Mouse (Mus musculus): ENCODE measurements around the gene Retnlb. TPM values are rescaled to one million over a fixed set of nuclear protein-coding genes. Genes with fewer than 3 reads are reported as not detected.

Gene Retnlb
- polyA plus RNA-seq (2016; fragmentation: Nextera tagmentation; extraction: Ambion mirVana): not detected in 2 replicates

- H3K4me1 ChIP-seq: no peaks in the 10 kb centered on the region
- 91% methylated on average over 2 of the region's 2 CpGs for WGBS
- H3K4me3 ChIP-seq: no peak within 1 kb of the TSS
- no peaks in the 10 kb centered on the region for H3K9me3 ChIP-seq
- H3K4me2 ChIP-seq (replicated peaks): no peak within 1 kb of the TSS
- H3K9ac ChIP-seq: no peak within 1 kb of the TSS
- no peak for ATAC-seq (ENCODE audit: low FRiP score, low read depth)
- no peak within 1 kb of the TSS for H3K27ac ChIP-seq
- no peaks in the 10 kb centered on the region for H3K36me3 ChIP-seq
- no peaks in the 10 kb centered on the region for H3K27me3 ChIP-seq (replicated peaks)
These were observed at the start of gene Retnlb for GRCm38 (mm10) chr16:48816695-48817094. TSS of gene Retnlb (plus strand) at chr16:48816856.

- Histone ChIP-seq H3K36me3 (no peaks in the 10 kb centered on the region), H3K27me3 (replicated peaks) (no peaks in the 10 kb centered on the region), H3K9ac (no peak overlapping the region), H3K4me3 (no peak overlapping the region), H3K4me2 (replicated peaks) (no peak overlapping the region), H3K27ac (no peak overlapping the region), H3K9me3 (no peaks in the 10 kb centered on the region), H3K4me1 (no peaks in the 10 kb centered on the region)
- no peak for ATAC-seq (ENCODE audit: low FRiP score, low read depth)
- WGBS: 85% methylated on average over 3 of the region's 3 CpGs
These were observed 47.5 kb upstream of the Retnlb start for GRCm38 (mm10) chr16:48769183-48769582.

- Histone ChIP-seq H3K9me3 (no peaks in the 10 kb centered on the region), H3K9ac (no peak within 1 kb of the TSS), H3K4me3 (no peak within 1 kb of the TSS), H3K4me1 (no peaks in the 10 kb centered on the region), H3K27ac (no peak within 1 kb of the TSS), H3K27me3 (replicated peaks) (no peaks in the 10 kb centered on the region), H3K4me2 (replicated peaks) (no peak within 1 kb of the TSS), H3K36me3 (no peaks in the 10 kb centered on the region)
- ATAC-seq (ENCODE audit: low FRiP score, low read depth): no peak
- 89% methylated on average over 3 of the region's 3 CpGs for WGBS
These were observed 44.6 kb upstream of the Retnlb start, which contains the start of gene Trat1 for GRCm38 (mm10) chr16:48771971-48772445. TSS of gene Trat1 (minus strand) at chr16:48772021.

GRCm38 (mm10) chr16:48777254-48777653, 39.4 kb upstream of the Retnlb start:
- H3K4me3 ChIP-seq: no peak overlapping the region
- WGBS: 71% methylated on average over 2 of the region's 2 CpGs
- H3K4me1 ChIP-seq: no peaks in the 10 kb centered on the region
- H3K36me3 ChIP-seq: no peaks in the 10 kb centered on the region
- H3K4me2 ChIP-seq (replicated peaks): no peak overlapping the region
- H3K9ac ChIP-seq: no peak overlapping the region
- H3K27ac ChIP-seq: no peak overlapping the region
- no peak for ATAC-seq (ENCODE audit: low FRiP score, low read depth)
- no peaks in the 10 kb centered on the region for H3K27me3 ChIP-seq (replicated peaks)
- H3K9me3 ChIP-seq: no peaks in the 10 kb centered on the region

DNA sequence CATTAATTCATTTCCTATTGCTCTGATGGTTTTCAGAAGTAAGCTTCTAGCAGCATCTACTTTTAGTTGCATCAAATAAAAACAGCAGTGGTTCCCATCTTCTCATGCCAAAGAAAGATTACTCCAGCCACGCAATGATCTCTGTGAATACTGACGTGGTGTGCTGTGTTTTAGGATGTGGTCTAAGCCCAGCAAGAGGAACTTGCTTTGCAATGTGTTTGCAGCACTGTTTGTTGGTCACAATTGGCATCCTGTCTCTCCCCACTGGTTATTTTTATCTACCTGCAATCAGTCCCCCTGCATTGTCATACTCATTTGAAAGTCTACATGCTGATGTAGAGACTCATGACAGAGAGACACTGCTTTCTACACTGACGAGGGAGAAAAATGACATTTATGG, 30.4 kb upstream of the Retnlb start:
- Histone ChIP-seq H3K9ac (no peak overlapping the region), H3K27me3 (replicated peaks) (no peaks in the 10 kb centered on the region), H3K4me1 (no peaks in the 10 kb centered on the region), H3K36me3 (no peaks in the 10 kb centered on the region), H3K4me2 (replicated peaks) (no peak overlapping the region), H3K9me3 (no peaks in the 10 kb centered on the region), H3K27ac (no peak overlapping the region), H3K4me3 (no peak overlapping the region)
- WGBS: 80% methylated on average over 3 of the region's 3 CpGs
- no peak for ATAC-seq (ENCODE audit: low FRiP score, low read depth)

GRCm38 (mm10) chr16:48788704-48789185, 27.9 kb upstream of the Retnlb start:
- 83% methylated on average over 4 of the region's 4 CpGs for WGBS
- Histone ChIP-seq H3K36me3 (no peaks in the 10 kb centered on the region), H3K9me3 (no peaks in the 10 kb centered on the region), H3K9ac (no peak overlapping the region), H3K4me3 (no peak overlapping the region), H3K27ac (no peak overlapping the region), H3K4me2 (replicated peaks) (no peak overlapping the region), H3K27me3 (replicated peaks) (no peaks in the 10 kb centered on the region), H3K4me1 (no peaks in the 10 kb centered on the region)
- ATAC-seq (ENCODE audit: low FRiP score, low read depth): no peak

DNA sequence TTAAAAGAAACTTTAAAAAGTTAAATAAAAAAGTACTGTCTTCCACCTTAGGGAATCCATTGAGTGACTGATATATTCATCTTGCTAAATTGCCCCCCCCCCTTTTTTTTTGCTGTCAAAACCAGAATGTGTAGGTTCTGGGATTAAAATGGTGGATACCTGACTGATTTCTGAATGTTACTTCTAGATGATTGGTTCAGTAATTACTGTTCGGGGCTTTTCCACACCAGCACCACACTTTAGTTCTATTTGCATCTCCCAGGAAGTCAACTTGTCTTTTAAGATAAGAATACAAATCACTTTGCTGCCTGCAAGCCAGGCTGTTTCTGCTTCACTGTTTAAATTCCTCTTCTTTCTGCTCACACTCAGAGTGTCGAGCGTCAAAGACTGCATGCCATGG, 18.4 kb upstream of the Retnlb start:
- H3K4me1 ChIP-seq: no peaks in the 10 kb centered on the region
- H3K9ac ChIP-seq: no peak overlapping the region
- no peaks in the 10 kb centered on the region for H3K36me3 ChIP-seq
- WGBS: 88% methylated on average over 3 of the region's 3 CpGs
- no peak overlapping the region for H3K4me3 ChIP-seq
- no peak overlapping the region for H3K4me2 ChIP-seq (replicated peaks)
- no peaks in the 10 kb centered on the region for H3K27me3 ChIP-seq (replicated peaks)
- ATAC-seq (ENCODE audit: low FRiP score, low read depth): no peak
- no peaks in the 10 kb centered on the region for H3K9me3 ChIP-seq
- H3K27ac ChIP-seq: no peak overlapping the region

GRCm38 (mm10) chr16:48799470-48799869, 17.2 kb upstream of the Retnlb start:
- H3K4me3 ChIP-seq: no peak overlapping the region
- H3K4me2 ChIP-seq (replicated peaks): no peak overlapping the region
- no peaks in the 10 kb centered on the region for H3K9me3 ChIP-seq
- 83% methylated on average over 3 of the region's 3 CpGs for WGBS
- H3K36me3 ChIP-seq: no peaks in the 10 kb centered on the region
- no peaks in the 10 kb centered on the region for H3K4me1 ChIP-seq
- ATAC-seq (ENCODE audit: low FRiP score, low read depth): no peak
- H3K27me3 ChIP-seq (replicated peaks): no peaks in the 10 kb centered on the region
- no peak overlapping the region for H3K9ac ChIP-seq
- no peak overlapping the region for H3K27ac ChIP-seq

DNA sequence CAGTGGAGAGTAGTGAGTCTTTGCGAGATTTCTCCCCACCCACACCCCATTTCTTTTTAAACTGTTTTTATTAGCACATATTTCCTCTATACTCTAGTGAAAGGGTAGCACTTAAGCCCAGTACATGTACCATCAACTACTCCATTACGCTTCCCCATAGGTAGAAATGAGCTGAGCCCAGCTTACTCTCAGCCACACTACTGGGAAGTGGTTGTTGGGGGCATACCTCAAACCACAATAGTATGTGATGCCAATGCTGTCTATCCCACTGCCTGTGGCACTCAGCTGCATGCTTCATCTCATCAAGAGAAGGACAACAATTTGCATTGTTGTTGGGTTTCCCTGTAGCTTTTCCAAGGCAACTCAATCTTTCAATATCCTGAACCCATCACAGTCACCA, 15.8 kb upstream of the Retnlb start:
- H3K4me3 ChIP-seq: no peak overlapping the region
- no peaks in the 10 kb centered on the region for H3K27me3 ChIP-seq (replicated peaks)
- H3K4me2 ChIP-seq (replicated peaks): no peak overlapping the region
- no peak overlapping the region for H3K9ac ChIP-seq
- WGBS: 91% methylated on average over 2 of the region's 2 CpGs
- no peak for ATAC-seq (ENCODE audit: low FRiP score, low read depth)
- no peak overlapping the region for H3K27ac ChIP-seq
- H3K9me3 ChIP-seq: no peaks in the 10 kb centered on the region
- H3K36me3 ChIP-seq: no peaks in the 10 kb centered on the region
- H3K4me1 ChIP-seq: no peaks in the 10 kb centered on the region

DNA sequence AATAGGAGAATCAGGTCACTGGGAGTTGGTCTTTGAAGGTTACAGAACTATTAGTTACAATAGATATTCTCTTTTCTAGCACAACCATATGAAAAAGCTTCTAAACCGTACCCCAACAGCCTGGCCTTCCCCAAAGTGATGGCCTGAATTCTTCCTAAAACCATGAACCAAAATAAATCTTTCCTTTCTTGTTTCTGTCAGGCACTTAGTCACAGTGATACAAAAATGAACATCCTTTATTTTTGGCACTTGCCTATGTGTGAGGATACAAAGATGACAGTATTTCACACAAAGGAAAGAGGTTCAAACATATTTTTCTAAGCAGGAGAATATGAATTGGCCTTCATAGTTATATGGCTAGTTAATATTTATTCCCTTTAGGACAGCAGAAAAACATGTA, 11.2 kb upstream of the Retnlb start:
- Histone ChIP-seq H3K36me3 (no peaks in the 10 kb centered on the region), H3K4me2 (replicated peaks) (no peak overlapping the region), H3K4me3 (no peak overlapping the region), H3K9ac (no peak overlapping the region), H3K9me3 (no peaks in the 10 kb centered on the region), H3K27ac (no peak overlapping the region), H3K27me3 (replicated peaks) (no peaks in the 10 kb centered on the region), H3K4me1 (no peaks in the 10 kb centered on the region)
- ATAC-seq (ENCODE audit: low FRiP score, low read depth): no peak
- WGBS: 79% methylated on average over 1 of the region's 1 CpGs

GRCm38 (mm10) chr16:48806521-48806920, 10.1 kb upstream of the Retnlb start:
- Histone ChIP-seq H3K9me3 (no peaks in the 10 kb centered on the region), H3K4me2 (replicated peaks) (no peak overlapping the region), H3K9ac (no peak overlapping the region), H3K27me3 (replicated peaks) (no peaks in the 10 kb centered on the region), H3K27ac (no peak overlapping the region), H3K4me1 (no peaks in the 10 kb centered on the region), H3K4me3 (no peak overlapping the region), H3K36me3 (no peaks in the 10 kb centered on the region)
- no peak for ATAC-seq (ENCODE audit: low FRiP score, low read depth)
- WGBS: 87% methylated on average over 1 of the region's 1 CpGs

DNA sequence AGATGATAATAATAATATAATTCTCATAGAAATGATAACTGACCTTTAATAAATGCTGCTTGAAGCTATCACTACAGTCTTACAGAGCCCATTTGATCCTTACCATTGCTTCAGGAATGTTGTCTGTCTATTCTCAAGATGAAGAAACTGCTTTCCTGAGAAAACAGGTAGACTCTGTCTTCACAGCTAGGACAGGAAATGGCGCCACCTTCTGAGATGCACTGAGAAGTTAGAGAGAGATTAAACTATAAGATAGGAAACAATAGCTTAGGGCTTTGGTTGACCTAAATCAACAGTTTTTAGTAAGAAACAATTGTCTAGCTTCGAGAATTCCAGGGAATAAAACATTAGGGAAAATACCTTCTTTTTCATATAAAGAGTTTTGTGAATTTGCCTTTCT, 7.3 kb upstream of the Retnlb start:
- Histone ChIP-seq H3K27me3 (replicated peaks) (no peaks in the 10 kb centered on the region), H3K4me2 (replicated peaks) (no peak overlapping the region), H3K9ac (no peak overlapping the region), H3K27ac (no peak overlapping the region), H3K4me1 (no peaks in the 10 kb centered on the region), H3K9me3 (no peaks in the 10 kb centered on the region), H3K36me3 (no peaks in the 10 kb centered on the region), H3K4me3 (no peak overlapping the region)
- ATAC-seq (ENCODE audit: low FRiP score, low read depth): no peak
- WGBS: 58% methylated on average over 2 of the region's 2 CpGs

GRCm38 (mm10) chr16:48811881-48812436, 4.7 kb upstream of the Retnlb start:
- ATAC-seq (ENCODE audit: low FRiP score, low read depth): no peak

More at GRCm38 (mm10) chr16:48811881-48812436, 4.7 kb upstream of the Retnlb start:
- Histone ChIP-seq H3K4me1 (no peaks in the 10 kb centered on the region), H3K9ac (no peak overlapping the region), H3K4me3 (no peak overlapping the region), H3K36me3 (no peaks in the 10 kb centered on the region), H3K27ac (no peak overlapping the region), H3K9me3 (no peaks in the 10 kb centered on the region), H3K4me2 (replicated peaks) (no peak overlapping the region), H3K27me3 (replicated peaks) (no peaks in the 10 kb centered on the region)
- WGBS: 91% methylated on average over 7 of the region's 7 CpGs
